Mouse (Mus musculus) myocyte (in vitro differentiated cells): ENCODE data around the gene Snapc1. TPM values are rescaled to one million over a fixed set of nuclear protein-coding genes. Genes with fewer than 3 reads are reported as not detected.

Source experiments
- H3K27me3 ChIP-seq: one replicate; pipeline ENCODE4 v1.6.1; 2011; ENCODE audit not compliant: control insufficient read depth, insufficient read depth, insufficient read length
- H3K36me3 ChIP-seq: one replicate; pipeline ENCODE4 v1.6.1; 2011; ENCODE audit not compliant: control insufficient read depth, insufficient read depth
- H3K4me2 ChIP-seq: one replicate; pipeline ENCODE4 v1.6.1; 2011; ENCODE audit warnings: low read depth, control low read depth
- H3K4me3 ChIP-seq: one replicate; pipeline ENCODE4 v1.5.1; 2011; ENCODE audit warnings: mild to moderate bottlenecking, control low read depth, moderate library complexity
- H3K79me2 ChIP-seq: one replicate; pipeline ENCODE4 v1.6.1; 2011; ENCODE audit not compliant: control insufficient read depth, insufficient read depth
- H3ac ChIP-seq: one replicate; pipeline ENCODE4 v1.6.1; 2011; ENCODE audit not compliant: control insufficient read depth, insufficient read length
- CEBPB ChIP-seq: IDR thresholded peaks from 2 replicates; pipeline ENCODE4 v1.6.1; 2011; ENCODE audit warnings: mild to moderate bottlenecking, moderate library complexity; ENCODE audit not compliant: poor library complexity, insufficient read depth, severe bottlenecking
- E2F4 ChIP-seq: IDR thresholded peaks from one replicate; pipeline ENCODE4 v1.6.1; 2011; ENCODE audit warnings: mild to moderate bottlenecking, control low read depth, moderate library complexity; ENCODE audit not compliant: insufficient read depth
- MAX ChIP-seq: IDR thresholded peaks from one replicate; pipeline ENCODE4 v1.6.1; 2011; ENCODE audit warnings: low read depth, mild to moderate bottlenecking, control low read depth
- MYOD1 ChIP-seq, 3 experiments: IDR thresholded peaks; one replicate each; pipeline ENCODE4 v1.6.1; 2011; ENCODE audit warnings: control low read depth in 2 of 3, low read depth in 2 of 3, mild to moderate bottlenecking in 2 of 3, moderate library complexity in 1 of 3; ENCODE audit not compliant: insufficient read length in 2 of 3, control insufficient read depth in 1 of 3
- MYOG ChIP-seq, 3 experiments: IDR thresholded peaks; one replicate each; pipeline ENCODE4 v1.6.1; 2011; ENCODE audit warnings: control low read depth in 2 of 3, low read depth in 2 of 3, mild to moderate bottlenecking in 2 of 3; ENCODE audit not compliant: insufficient read length in 2 of 3, control insufficient read depth in 1 of 3, insufficient read depth in 1 of 3
- POLR2A ChIP-seq: IDR thresholded peaks from one replicate; pipeline ENCODE4 v1.6.1; 2011; ENCODE audit warnings: low read depth, mild to moderate bottlenecking, control low read depth, moderate library complexity; ENCODE audit not compliant: insufficient read length
- POLR2AphosphoS2 ChIP-seq: IDR thresholded peaks from one replicate; pipeline ENCODE4 v1.6.1; 2011; ENCODE audit warnings: low read depth, control low read depth; ENCODE audit not compliant: insufficient read length
- REST ChIP-seq: IDR thresholded peaks from one replicate; pipeline ENCODE4 v1.6.1; 2011; ENCODE audit warnings: mild to moderate bottlenecking, control low read depth, moderate library complexity; ENCODE audit not compliant: insufficient read depth, insufficient read length
- SRF ChIP-seq: IDR thresholded peaks from one replicate; pipeline ENCODE4 v1.6.1; 2011; ENCODE audit warnings: low read depth; ENCODE audit not compliant: control insufficient read depth, insufficient read length
- TCF12 ChIP-seq: IDR thresholded peaks from one replicate; pipeline ENCODE4 v1.6.1; 2011; ENCODE audit warnings: mild to moderate bottlenecking, control low read depth; ENCODE audit not compliant: poor library complexity, insufficient read depth, severe bottlenecking
- TCF3 ChIP-seq: IDR thresholded peaks from one replicate; pipeline ENCODE4 v1.6.1; 2011; ENCODE audit warnings: low read depth, control low read depth; ENCODE audit not compliant: insufficient read length
- USF1 ChIP-seq: IDR thresholded peaks from one replicate; pipeline ENCODE4 v1.6.1; 2011; ENCODE audit warnings: low read depth, mild to moderate bottlenecking, control low read depth, moderate library complexity
- polyA plus RNA-seq: library from polyadenylated mRNA; unstranded; fragments of >200 nt; fragmentation: generic; extraction: Trizol; gene quantifications from one replicate; pipeline ENCODE4 v1.2.1, GENCODE M21; 2012; ENCODE audit warnings: missing spikeins

The Snapc1 gene
- polyA plus RNA-seq, 1 experiment, result 3.4 TPM

DNA sequence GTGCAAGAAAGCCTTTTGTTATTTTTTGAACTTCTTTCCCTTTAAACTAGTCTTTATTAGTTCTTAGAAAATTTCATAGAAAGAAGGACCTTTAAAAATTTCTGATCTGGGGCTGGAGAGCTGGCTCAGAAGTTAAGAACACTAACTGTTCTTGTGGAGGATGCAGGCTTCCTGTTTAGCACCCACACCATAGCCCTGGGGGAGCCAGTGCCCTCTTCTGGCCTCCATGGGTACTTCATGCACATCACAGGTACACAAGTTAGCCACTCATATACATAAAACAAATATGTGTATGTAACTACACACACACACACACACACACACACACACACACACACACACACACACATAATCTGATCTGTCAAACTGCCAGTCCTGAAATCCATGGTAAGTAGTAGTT, 25.3 kb downstream of the Snapc1 start:
- Histone ChIP-seq H3K4me2 (no peak overlapping the region), H3K36me3 (peaks cover 18% of the 10 kb centered on the region), H3ac (no peak overlapping the region), H3K79me2 (no peaks in the 10 kb centered on the region), H3K27me3 (no peaks in the 10 kb centered on the region), H3K4me3 (no peak overlapping the region)
- no peak for TF ChIP-seq SRF
- TF ChIP-seq USF1, result no peak
- no peak for TF ChIP-seq POLR2AphosphoS2
- no peak for TF ChIP-seq MYOD1 (IDR thresholded peaks at IDR 0.05; ENCODE audit: control insufficient read depth in 1 of 3, insufficient read length in 2 of 3, low read depth in 2 of 3)
- TF ChIP-seq TCF3, result no peak
- TF ChIP-seq REST, result no peak
- no peak for TF ChIP-seq CEBPB
- TF ChIP-seq MYOG (IDR thresholded peaks at IDR 0.05; ENCODE audit: control insufficient read depth in 1 of 3, insufficient read depth in 1 of 3, insufficient read length in 2 of 3, low read depth in 2 of 3), result no peak
- TF ChIP-seq E2F4, result no peak
- TF ChIP-seq POLR2A, result no peak
- TF ChIP-seq TCF12, result no peak
- TF ChIP-seq MAX, result no peak

DNA sequence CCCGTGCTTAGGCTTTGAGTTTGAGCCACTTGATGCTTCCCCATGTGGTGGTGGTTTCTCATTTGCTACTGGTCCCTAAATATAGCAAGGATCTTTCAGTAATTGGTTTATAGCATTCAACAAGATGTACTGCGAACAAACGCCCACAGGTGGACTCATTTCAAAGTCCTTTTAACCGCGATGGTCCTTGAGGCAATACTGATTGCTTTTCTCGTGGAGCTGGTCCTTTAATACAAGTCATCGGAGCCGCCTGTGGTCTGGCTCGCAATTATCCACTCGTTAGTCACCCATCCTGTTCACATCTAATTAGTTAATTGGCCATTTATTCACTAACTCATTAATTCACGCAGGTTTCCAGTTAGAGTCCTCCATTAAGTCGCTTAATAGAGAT, 32.6 kb downstream of the Snapc1 start:
- no peak overlapping the region for H3K4me2 ChIP-seq
- H3ac ChIP-seq, result no peak overlapping the region
- peaks cover 19% of the 10 kb centered on the region for H3K27me3 ChIP-seq
- TF ChIP-seq MYOD1 (IDR thresholded peaks at IDR 0.05; ENCODE audit: control insufficient read depth in 1 of 3, insufficient read length in 2 of 3, low read depth in 2 of 3), result no peak
- TF ChIP-seq USF1, result no peak
- no peak for TF ChIP-seq CEBPB
- TF ChIP-seq REST, result no peak
- no peak for TF ChIP-seq MAX
- no peak for TF ChIP-seq TCF3
- no peak for TF ChIP-seq TCF12
- no peak for TF ChIP-seq E2F4
- no peaks in the 10 kb centered on the region for H3K36me3 ChIP-seq
- no peak overlapping the region for H3K4me3 ChIP-seq
- H3K79me2 ChIP-seq, result no peaks in the 10 kb centered on the region

DNA sequence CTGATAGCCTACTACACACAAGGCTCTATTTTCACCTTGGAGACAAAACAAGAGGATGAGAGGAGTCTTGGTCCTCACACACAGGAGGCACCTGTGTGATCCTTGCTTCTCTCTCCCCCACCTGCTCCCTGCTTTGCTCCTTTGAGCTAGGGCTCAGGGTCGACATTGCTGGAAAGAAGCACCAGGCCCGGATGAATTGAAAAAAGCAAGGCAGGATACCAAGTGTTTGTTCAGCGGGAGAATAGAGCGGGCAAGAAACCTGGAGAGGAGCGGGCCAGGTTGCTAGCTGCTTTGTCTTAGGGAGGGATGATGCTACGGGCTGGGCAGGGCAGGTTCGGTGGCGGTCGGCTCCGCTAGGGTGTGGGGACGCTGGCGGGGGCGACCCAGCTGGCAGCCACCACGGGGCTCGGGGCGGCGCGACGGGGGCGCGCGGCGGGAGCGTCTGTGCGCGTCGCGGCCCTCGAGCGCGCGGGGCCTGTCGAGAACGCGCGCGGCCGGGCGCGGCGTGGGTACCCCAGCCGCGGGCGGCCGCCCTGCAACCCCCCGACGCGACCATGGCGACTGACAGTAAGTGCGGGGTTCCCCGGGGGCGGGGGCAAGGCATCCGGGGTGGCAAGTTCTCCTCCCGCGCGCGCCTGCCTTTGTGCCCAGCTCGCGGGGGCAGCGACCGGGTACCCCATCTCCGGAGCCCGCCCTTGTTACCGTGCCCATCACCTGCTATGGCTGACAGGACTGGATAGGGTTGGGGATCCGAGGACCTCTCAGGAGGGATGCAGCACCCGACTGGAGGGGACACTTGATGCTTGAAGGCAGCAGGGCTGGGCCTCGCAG, 33.2 kb downstream of the Snapc1 start, which contains the start of gene Syt16:
Gene Syt16, plus strand, starts transcription at position 365 of the 831 bp plus-strand sequence.
- H3ac ChIP-seq, result no peak within 1 kb of the TSS
- no peaks in the 10 kb centered on the region for H3K36me3 ChIP-seq
- no peak within 1 kb of the TSS for H3K4me2 ChIP-seq
- TF ChIP-seq POLR2AphosphoS2, result no peak
- TF ChIP-seq TCF3, result no peak
- no peak for TF ChIP-seq REST
- H3K4me3 ChIP-seq, result no peak within 1 kb of the TSS
- no peaks in the 10 kb centered on the region for H3K79me2 ChIP-seq
- peaks cover 19% of the 10 kb centered on the region for H3K27me3 ChIP-seq

DNA sequence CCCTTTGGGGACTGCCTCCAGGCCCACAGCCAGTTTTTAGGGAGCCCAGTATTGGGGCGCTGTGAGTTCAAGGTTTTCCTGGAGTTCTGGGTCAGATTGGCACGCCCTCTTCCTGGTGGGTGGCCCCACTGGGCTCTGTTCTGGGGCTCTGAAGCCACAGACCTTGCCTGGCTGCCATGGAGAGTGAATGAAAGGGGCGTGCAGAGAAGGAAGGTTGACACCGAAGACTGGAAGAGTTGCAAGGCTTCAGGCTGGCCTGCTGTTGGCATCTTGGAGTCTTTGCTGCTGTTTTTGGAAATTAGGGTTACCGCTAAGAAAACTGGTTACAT, 33.8 kb downstream of the Snapc1 start:
- H3K79me2 ChIP-seq, result no peaks in the 10 kb centered on the region
- peaks cover 23% of the 10 kb centered on the region for H3K27me3 ChIP-seq
- H3K36me3 ChIP-seq, result no peaks in the 10 kb centered on the region
- no peak for TF ChIP-seq TCF12
- TF ChIP-seq MYOD1 (IDR thresholded peaks at IDR 0.05; ENCODE audit: control insufficient read depth in 1 of 3, insufficient read length in 2 of 3, low read depth in 2 of 3), result no peak
- TF ChIP-seq SRF, result no peak
- no peak for TF ChIP-seq POLR2AphosphoS2
- TF ChIP-seq E2F4, result no peak
- no peak for TF ChIP-seq REST
- no peak for TF ChIP-seq CEBPB
- TF ChIP-seq MYOG (IDR thresholded peaks at IDR 0.05; ENCODE audit: control insufficient read depth in 1 of 3, insufficient read depth in 1 of 3, insufficient read length in 2 of 3, low read depth in 2 of 3), result no peak
- H3K4me2 ChIP-seq, result no peak overlapping the region
- no peak overlapping the region for H3K4me3 ChIP-seq
- no peak overlapping the region for H3ac ChIP-seq

DNA sequence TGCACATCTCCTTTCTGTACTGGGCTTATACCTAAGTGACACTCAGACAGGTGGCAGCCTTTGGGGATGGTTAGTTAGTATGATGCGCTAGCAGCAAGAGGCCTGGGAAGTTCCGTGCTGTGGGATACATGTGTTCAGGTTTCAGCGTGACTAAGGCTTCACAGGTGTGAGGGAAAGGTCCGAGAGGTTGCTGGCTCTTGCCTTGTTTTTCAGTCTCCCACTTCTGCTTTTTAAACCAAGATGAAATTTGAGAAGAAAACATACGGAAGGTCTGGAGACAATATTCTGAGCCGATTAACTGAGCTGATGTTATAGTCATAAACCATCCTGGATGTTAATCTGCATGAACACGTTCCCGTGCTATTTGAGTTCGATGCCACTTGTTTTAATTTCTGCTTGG, 38.2 kb downstream of the Snapc1 start:
- Histone ChIP-seq H3K4me2 (no peak overlapping the region), H3K36me3 (no peaks in the 10 kb centered on the region), H3K79me2 (no peaks in the 10 kb centered on the region), H3ac (no peak overlapping the region), H3K4me3 (no peak overlapping the region), H3K27me3 (peaks cover 34% of the 10 kb centered on the region)
- no peak for TF ChIP-seq REST
- no peak for TF ChIP-seq MAX
- no peak for TF ChIP-seq TCF12
- TF ChIP-seq MYOG (IDR thresholded peaks at IDR 0.05; ENCODE audit: control insufficient read depth in 1 of 3, insufficient read depth in 1 of 3, insufficient read length in 2 of 3, low read depth in 2 of 3), result no peak
- no peak for TF ChIP-seq MYOD1 (IDR thresholded peaks at IDR 0.05; ENCODE audit: control insufficient read depth in 1 of 3, insufficient read length in 2 of 3, low read depth in 2 of 3)
- no peak for TF ChIP-seq CEBPB
- no peak for TF ChIP-seq POLR2A
- no peak for TF ChIP-seq TCF3
- no peak for TF ChIP-seq E2F4
- TF ChIP-seq SRF, result no peak
- TF ChIP-seq POLR2AphosphoS2, result no peak
- no peak for TF ChIP-seq USF1
